Mouse (Mus musculus) lung, postnatal 14 days (tissue): ENCODE measurements around the gene L3mbtl3.

Experiments used
- DNase-seq: peaks from one replicate; pipeline ENCODE4 v3.0.0; 2021

The L3mbtl3 gene

GRCm38 (mm10) chr10:26375790-26376545 lies at the start of gene L3mbtl3:
Gene L3mbtl3 (minus strand): TSS chr10:26375971.
- DNase-seq = peak; percentile 92

GRCm38 (mm10) chr10:26421168-26421567 lies 45.4 kb upstream of the L3mbtl3 start:
- DNase-seq = no peak

- no peak for DNase-seq
These were observed 12.9 kb upstream of the L3mbtl3 start for GRCm38 (mm10) chr10:26388656-26389055.

GRCm38 (mm10) chr10:26377332-26377602 lies 1.5 kb upstream of the L3mbtl3 start:
- no peak for DNase-seq

GRCm38 (mm10) chr10:26376546-26377331 lies 968 bp upstream of the L3mbtl3 start:
- DNase-seq = no peak

GRCm38 (mm10) chr10:26375351-26375751 lies 420 bp downstream of the L3mbtl3 start:
- no peak for DNase-seq

GRCm38 (mm10) chr10:26374436-26375311 lies 1.1 kb downstream of the L3mbtl3 start:
- peak; percentile 64 for DNase-seq

- peak; percentile 77 for DNase-seq
These were observed 1.8 kb downstream of the L3mbtl3 start for GRCm38 (mm10) chr10:26373951-26374435.

- peak; percentile 88 for DNase-seq
These were observed 2.5 kb downstream of the L3mbtl3 start for GRCm38 (mm10) chr10:26372940-26373931.

- no peak for DNase-seq
These were observed 4.4 kb downstream of the L3mbtl3 start for GRCm38 (mm10) chr10:26371416-26371815.

- no peak for DNase-seq
These were observed 10.8 kb downstream of the L3mbtl3 start for GRCm38 (mm10) chr10:26364942-26365341.

GRCm38 (mm10) chr10:26364326-26364856 lies 11.4 kb downstream of the L3mbtl3 start:
- no peak for DNase-seq

- no peak for DNase-seq
These were observed 12.2 kb downstream of the L3mbtl3 start for GRCm38 (mm10) chr10:26363605-26364004.

GRCm38 (mm10) chr10:26358798-26359197 lies 17.0 kb downstream of the L3mbtl3 start:
- no peak for DNase-seq

GRCm38 (mm10) chr10:26358231-26358630 lies 17.5 kb downstream of the L3mbtl3 start:
- no peak for DNase-seq

GRCm38 (mm10) chr10:26353781-26354180 lies 22.0 kb downstream of the L3mbtl3 start:
- no peak for DNase-seq

GRCm38 (mm10) chr10:26351129-26351738 lies 24.5 kb downstream of the L3mbtl3 start:
- no peak for DNase-seq

GRCm38 (mm10) chr10:26350153-26350552 lies 25.6 kb downstream of the L3mbtl3 start:
- DNase-seq = no peak

- DNase-seq = no peak
These were observed 28.2 kb downstream of the L3mbtl3 start for GRCm38 (mm10) chr10:26347614-26348013.

- DNase-seq = no peak
These were observed 29.9 kb downstream of the L3mbtl3 start for GRCm38 (mm10) chr10:26345879-26346278.

GRCm38 (mm10) chr10:26337896-26338503 lies 37.8 kb downstream of the L3mbtl3 start:
- DNase-seq = peak; percentile 6
